Comparison of ENCODE assay signal across 1 mouse cellular context in the genomic region with DNA sequence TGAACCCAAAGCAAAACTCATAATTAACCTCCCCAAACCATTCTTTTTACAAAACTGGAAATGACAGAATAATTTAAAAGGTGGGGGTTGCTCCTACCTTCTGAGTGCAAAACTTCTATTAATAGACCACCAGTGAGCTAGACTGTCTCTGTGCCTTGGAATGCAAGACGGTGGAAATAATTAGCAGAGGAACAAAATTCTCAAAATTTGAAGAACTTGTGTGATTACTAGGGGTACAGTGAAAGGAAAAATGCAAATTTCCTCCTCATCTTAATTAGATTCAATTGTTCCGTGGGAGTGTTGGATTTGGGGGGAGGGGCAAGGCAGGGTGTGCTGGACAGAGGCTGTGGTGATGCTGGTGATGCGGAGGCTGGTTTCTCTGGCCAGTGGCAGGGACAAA.
TF ChIP-seq lines count a peak whose summit lies in the region.

No protein-coding gene starts in this region.

TF ChIP-seq in CH12.LX, 34 proteins besides CTCF, POLR2A, EP300 and RAD21 (continued from another document):
- no peak for TF ChIP-seq GABPA (IDR thresholded peaks at IDR 0.05; ENCODE audit: insufficient replicate concordance, low read depth, low read length)
- TF ChIP-seq ETS1 (conservative IDR thresholded peaks at IDR 0.05; ENCODE audit: low read depth, low read length), result peak; percentile 44
- TF ChIP-seq ZMIZ1 (IDR thresholded peaks at IDR 0.05; ENCODE audit: low read depth, low read length), result no peak
